Mouse (Mus musculus): ENCODE results near the gene 1700113H08Rik. TPM values are rescaled to one million over a fixed set of nuclear protein-coding genes. Genes with fewer than 3 reads are reported as not detected.

1700113H08Rik gene
- total RNA-seq, 2 experiments from 2014 or later = 0.35 TPM; not detected in 1

DNA sequence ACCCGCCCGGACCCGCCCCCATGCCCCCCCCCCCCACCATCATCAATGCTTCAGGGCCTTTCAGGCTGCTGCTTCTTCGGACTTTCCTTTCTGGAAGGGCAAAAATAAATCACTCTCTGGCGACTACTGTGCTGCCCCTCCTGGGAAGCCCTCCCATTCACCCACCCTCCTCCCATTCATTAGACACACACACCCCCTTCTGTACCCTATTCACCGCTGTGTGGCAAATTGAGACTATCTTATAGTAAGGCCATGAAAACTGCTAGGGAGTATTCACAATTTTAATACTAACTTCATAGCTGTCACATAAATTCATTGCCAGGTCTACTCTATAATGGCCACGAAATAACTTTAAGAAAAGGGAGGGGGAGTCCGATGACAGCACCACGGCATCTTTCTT is 1.1 kb downstream of the 1700113H08Rik start:
- intact Hi-C loops (cut with DNase I) = no loop called here
- no peak for DNase-seq

DNA sequence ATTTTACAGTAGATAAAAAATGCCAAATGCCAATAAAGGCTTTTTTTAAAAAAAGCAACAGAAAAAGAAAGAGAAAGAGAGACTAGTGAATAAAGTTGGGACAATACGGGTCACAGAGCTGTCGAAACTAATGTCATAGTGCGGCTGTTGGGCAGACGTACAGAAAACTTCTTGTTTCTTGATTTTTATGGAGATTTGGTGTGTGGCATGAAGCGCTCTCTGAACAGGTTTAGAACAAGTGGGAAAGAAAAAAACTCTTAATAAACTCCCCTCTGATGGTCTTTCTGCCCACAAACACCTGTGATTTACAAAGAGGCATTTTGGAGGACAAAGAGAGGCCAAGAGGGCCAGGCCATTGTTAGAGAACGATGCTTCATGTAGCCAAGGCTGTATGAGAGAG is 1.6 kb downstream of the 1700113H08Rik start:
- no peak for DNase-seq
- intact Hi-C loops (cut with DNase I) = no loop called here

DNA sequence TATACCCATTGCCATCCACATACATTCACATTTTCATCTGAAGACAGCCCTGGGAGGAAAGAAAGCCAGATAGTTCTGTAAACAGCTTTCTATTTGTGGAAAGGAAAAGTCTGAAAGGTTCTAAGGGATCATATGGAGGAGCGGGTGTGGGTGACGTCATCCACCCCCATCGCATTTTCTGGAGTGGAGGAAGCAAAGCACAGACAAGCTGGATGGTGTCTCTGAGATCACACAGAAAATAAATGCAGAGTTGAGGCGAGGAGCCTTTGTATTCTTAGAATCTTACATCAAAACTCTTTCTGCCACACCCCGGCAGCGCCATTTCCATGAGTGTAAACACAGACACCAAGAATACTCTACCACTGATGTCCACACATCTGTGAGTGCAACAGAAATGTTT is 26.4 kb downstream of the 1700113H08Rik start:
- DNase-seq = no peak
- intact Hi-C loops (cut with DNase I) = no loop called here

DNA sequence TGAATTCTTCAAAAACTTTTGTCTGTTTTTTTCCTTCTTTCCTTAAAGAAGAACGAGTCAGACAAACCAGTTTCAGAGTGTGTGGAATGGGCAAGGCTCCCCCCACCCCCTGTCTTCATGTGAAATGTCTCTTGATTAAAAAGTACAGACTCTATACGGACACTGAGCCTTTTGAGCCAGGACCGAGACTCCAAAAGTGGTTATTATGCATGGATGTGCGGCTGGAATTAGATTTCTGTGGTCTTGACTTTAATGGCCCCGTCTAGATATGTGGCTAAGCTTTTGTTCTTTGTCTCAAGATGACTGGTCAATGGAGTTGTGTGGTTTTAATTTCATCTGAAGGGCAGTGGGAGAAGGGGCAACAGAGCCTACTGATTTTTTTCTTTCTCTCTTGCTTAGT is 29.8 kb downstream of the 1700113H08Rik start:
- DNase-seq = no peak
- intact Hi-C loops (cut with DNase I) = no loop called here

DNA sequence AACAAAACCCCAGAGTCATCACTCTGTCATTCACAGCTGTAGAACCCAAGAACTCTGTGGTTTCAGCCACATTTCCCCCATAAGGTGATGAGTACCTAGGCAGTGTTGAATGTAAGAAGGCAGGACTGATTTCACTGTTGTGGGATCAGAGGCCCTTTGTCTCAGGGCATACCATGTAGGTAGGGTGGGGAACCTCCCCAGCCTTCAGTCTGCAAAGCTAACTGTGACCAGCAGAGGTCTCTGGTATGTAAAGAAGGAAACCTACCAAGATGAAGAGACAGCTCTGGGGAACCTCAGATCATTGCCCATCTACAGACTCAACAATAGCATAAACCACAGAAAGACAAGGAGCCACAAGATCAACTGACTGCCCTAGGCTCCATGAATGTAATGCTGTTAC is 36.4 kb downstream of the 1700113H08Rik start:
- DNase-seq = peak; percentile 11 to 19
- intact Hi-C loops (cut with DNase I) = loop anchor here (1.0 kb wide), 1 partner anchor 410 kb away; no protein-coding TSS in a partner anchor

DNA sequence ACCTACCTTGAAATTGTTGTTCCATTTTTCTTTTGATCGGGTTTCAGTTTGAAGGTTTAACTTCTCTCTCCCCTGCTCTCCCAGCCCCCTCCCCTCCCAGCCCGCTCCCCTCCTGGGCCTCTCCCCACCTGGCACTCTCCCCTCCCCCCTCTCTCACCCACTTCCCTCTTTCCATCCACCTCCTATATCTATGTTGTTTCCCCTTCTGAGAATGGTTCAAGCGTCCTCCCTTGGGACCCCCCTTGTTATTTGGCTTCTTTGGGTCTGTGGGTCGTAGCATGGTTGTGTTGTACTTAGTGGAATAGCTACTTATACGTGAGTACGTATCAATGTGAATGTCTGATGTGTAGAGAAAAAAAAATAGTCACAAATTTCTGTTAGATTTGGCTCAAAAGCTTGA is 40.9 kb downstream of the 1700113H08Rik start:
- intact Hi-C loops (cut with DNase I) = no loop called here
- no peak for DNase-seq

DNA sequence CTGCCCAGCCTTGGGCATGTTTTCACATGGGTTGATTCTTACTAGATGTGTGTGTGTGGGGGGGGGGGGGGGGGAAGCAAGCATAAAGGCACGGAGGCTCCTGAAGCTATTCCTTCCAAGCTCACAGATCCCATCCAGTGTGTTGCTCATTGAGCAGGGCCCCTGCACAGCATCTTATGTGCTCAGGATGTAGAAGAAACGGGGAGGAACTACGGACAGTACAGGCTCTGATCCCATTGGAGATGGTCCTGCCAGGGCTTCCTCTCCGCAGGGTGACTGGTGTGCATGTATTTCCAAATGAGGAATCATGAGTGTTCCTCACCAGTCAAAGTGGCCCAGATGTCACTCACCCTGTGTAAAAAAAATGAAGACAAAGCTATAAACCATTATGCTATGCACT is 42.8 kb downstream of the 1700113H08Rik start:
- intact Hi-C loops (cut with DNase I) = no loop called here
- DNase-seq = no peak

DNA sequence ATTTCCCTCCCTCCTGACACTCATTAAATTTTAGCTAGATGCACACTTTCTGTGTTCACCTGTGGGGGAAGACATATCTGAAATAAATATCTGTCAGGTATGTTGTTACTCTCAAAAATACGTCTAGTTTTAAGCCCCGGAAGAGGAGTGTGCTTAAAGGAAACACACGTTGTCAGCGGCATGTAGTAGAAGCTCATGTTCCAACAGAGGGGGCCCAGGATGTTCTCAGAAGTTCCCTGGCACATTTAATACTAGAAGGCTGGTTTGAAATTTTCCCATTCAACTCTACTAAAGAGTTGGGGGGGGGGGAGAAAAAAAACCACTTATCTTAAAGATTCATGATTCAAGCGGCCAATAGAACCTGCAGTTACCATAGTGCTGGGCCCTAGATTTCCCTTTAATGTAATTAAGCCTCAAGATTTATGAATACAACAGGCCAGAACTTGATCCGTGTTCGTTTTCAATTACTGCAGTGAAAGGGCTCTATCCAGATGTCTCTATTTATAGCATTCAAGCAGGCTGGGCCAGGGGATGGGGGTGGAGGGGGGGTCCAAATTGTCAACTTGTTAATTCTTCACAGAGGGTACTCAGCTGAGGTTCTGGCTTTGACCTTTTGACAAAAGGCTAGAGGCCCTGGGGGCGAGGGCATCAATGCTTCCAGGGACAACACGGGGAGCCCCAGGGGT is 43.6 kb downstream of the 1700113H08Rik start:
- DNase-seq = no peak
- intact Hi-C loops (cut with DNase I) = no loop called here

DNA sequence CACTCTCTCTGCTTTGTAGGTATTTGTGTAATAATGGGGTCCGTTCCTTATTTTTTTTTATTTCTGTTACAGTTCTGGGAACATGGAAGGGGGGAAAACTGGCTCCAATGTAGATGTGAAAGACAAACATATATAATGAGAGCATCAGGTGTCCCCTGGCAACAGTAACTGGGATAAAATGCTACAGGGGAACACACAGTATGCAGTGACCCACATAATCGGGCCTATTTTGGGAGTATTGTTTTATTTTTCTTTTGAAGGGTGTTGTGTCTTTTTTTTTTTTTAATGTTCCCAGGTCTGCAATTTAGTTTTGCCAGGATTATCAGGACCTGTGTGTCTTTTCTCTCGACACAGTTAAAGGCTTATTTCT is 44.1 kb downstream of the 1700113H08Rik start:
- intact Hi-C loops (cut with DNase I) = no loop called here
- no peak for DNase-seq

DNA sequence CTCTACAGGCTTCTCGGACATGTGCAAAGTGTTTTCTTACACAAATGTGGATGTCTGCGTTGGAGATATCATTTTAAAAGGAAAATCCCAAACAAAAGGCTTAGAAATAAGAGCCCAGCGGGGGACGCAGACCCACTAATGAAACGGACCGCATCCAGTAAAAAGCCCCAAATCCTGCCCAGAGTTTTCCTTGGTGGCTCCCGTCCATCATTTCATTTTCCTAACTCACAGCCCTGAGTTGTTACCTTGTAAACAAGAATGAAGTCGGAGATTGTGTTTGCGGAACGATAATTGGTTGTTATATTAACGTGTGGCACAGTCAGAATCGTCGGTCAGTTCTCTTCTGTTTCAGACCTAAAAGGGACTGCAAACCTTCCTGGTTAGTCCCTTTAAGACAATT is 44.6 kb downstream of the 1700113H08Rik start:
- intact Hi-C loops (cut with DNase I) = no loop called here
- DNase-seq = no peak

DNA sequence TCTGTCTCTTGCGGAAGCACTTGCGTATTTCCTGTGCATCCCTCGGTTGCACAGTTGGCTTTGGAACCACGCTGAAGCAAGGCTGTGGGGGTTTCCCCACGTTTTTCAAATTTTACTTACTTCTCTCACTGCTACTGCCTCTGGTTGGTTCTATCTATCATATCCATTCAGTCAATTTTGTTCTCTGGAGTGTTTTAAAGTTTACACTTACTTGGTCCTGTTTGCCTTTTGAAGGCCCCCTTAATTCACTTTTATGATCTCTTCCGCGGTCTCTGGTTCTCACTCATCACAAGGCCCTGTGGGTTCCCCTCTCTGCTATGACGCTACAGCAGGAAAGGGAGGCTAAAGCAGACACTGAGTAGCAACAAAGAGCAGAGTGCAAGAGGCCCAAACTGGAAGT is 45.4 kb downstream of the 1700113H08Rik start:
- intact Hi-C loops (cut with DNase I) = no loop called here

DNA sequence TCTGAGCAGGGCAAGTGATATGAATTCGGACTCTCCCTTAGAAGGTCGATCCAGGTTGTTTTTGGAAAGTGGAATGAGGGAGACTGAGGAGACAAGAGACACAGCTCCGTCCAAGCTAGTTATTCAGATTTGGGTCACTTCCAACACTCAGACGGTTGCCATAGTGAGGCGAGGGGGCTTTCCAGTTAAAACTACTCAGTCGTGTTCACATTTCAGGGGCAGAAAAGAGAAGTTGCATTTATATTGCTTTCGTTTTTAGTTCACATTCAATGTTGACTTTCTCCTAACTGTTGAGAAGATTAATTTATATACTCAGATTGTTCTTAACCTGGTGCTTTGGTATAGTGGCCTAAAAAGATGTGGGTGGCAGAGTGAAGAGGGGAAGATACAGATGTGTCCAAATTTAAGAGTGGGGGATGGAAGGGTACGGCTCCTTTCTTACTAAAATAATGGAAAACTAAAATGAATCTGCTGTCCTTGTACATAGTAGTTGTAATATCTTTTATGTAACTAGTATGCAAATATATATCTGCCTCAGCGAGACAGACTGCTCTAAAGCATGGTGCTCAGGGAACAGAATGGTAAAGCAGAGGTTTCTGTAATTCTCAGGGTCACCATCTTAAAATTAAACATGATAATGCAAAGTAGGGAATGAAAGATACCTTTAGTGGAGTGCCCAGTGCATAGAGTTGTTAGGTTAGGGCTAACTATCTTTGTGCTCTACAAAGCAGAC is 49.9 kb downstream of the 1700113H08Rik start:
- DNase-seq = no peak
- intact Hi-C loops (cut with DNase I) = no loop called here

More for the DNA sequence above, 45.4 kb downstream of the 1700113H08Rik start:
- no peak for DNase-seq

DNA sequence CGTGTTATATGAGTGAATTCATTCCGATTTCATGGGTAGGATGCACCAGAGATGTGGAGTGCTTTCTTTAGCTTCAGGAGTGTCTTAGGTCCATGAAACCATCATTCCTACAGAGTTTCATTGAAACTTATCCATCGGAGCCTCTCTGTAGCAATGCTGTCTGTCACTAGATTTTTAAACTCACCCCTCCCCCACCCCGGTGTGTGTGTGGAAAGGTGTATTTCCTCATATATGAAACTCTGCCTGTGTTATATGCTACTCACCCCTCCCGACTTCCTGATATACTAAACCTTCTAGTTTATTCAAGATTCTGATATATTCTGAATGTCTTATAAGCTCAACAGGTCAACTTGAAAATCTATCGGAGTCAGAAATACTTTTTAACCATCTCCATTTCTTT is 50.5 kb downstream of the 1700113H08Rik start:
- no peak for DNase-seq
- intact Hi-C loops (cut with DNase I) = no loop called here

DNA sequence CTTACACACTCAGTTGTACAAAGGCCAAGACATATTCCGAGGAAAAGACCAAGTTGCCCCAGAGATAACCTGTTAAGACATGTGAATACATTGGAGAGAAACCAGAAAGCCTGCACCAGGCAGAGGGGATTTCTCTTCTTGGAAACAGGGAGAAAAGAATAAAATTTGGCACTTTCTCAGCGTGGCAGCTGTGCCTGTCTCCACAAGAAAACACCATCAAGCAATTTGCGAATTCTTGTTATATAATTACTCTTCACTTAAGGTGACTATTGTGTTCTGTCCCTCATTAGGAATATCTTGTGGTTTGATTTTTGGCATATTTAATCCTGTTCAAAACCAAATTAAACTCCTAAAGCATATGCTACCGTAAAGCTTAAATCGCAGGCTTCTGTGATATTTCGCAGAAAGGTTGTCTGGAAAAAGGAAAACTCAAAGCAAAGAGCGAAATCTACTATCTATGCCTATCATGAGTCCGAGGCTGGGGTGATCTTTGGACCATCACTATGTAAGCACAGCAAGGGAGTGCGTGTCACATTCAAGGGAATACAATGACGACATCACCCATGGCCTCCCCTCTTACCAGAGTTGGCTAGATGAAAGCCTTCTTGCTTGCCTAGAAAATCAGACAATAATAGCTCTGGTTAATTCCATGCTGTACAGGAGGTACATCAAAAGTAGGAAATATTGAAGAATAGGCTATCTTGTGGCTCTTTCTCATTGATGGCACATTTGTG is 51.4 kb downstream of the 1700113H08Rik start:
- intact Hi-C loops (cut with DNase I) = no loop called here
- DNase-seq = no peak

DNA sequence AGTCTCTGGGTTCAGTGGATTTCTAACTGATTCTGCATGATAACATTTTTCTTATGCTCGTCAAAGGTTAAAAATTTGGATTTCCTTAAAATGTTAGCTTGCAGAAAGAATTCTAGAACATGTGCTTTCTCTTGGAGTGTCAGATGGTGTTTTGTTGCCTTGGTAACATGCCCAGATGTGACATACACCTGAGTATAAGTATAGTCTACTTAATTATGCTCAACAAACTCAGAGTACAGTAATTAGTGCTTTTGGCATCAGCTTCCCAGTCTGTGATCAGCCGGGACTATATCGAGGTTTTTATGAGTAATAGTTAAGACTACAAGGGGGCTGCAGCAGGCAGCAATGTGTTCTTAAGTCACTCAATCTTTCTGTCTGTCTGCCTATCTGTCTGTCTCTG is 53.1 kb downstream of the 1700113H08Rik start:
- intact Hi-C loops (cut with DNase I) = no loop called here
- no peak for DNase-seq

DNA sequence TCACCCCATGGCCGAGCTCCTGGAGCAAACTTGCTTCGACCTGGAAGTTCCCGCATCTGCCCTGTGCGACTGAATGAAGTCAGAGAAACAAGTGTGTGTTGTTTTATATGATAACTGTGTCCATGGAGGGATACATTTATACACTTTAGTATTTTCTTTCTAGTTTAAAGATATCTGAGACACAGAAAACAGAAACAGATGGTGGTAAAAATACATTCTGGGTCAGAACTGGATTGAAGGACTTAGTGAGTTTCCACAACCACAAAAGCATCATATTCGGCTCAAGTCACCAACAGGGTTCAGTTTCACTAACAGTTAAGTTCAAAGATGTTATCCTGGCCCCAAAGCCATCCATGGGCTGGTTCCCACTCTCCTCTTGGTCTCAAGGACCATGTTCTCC is 67.2 kb downstream of the 1700113H08Rik start:
- intact Hi-C loops (cut with DNase I) = no loop called here
- no peak for DNase-seq

DNA sequence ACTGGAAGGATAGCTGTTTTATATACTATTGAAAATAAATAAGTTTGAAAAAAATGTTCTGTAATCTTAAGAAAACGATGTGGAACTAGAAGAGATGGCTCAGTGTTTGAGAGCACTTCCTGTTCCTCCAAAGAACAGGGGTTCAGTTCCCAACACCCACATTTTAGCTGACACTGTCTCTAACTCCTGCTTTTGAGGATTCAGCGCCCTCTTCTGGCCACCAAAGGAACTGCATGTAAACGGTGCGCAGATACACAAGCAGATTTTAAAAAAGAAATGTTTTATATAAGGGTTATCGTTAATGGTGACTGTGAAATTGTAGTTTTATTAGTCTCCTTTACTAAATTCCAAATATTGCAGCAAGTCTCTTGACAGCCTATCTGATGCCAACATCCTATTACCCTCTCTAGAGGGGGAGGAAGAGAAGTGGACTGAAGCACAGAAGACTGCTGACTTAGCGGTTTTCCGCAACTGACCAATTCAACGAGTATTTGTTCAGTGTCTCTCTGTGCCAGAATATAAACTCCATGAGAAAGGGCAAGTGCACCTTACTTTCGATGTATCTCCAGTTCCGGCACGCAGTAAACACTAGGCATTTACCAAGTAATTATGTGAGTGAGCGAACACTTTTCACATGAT is 68.5 kb downstream of the 1700113H08Rik start:
- DNase-seq = no peak
- intact Hi-C loops (cut with DNase I) = no loop called here

DNA sequence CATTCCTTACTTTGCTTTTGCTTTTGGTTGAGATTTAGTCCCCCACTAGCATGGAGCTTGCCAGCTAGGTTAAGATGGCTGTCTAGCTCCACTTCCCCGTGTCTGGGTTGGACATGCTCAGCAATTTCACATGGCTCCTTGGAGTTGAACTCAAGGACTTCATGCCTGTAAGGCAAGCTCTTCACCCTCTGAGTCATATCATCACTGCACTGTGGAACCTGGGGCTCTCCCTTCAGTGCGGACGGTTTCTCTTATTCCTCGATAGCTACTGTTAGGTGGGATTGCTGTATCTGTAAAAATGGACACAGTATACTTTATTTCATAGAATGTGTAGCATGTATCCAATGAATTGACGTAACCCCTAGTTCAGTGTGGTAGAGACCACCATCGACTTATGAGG is 93.2 kb downstream of the 1700113H08Rik start:
- intact Hi-C loops (cut with DNase I) = no loop called here
- no peak for DNase-seq

DNA sequence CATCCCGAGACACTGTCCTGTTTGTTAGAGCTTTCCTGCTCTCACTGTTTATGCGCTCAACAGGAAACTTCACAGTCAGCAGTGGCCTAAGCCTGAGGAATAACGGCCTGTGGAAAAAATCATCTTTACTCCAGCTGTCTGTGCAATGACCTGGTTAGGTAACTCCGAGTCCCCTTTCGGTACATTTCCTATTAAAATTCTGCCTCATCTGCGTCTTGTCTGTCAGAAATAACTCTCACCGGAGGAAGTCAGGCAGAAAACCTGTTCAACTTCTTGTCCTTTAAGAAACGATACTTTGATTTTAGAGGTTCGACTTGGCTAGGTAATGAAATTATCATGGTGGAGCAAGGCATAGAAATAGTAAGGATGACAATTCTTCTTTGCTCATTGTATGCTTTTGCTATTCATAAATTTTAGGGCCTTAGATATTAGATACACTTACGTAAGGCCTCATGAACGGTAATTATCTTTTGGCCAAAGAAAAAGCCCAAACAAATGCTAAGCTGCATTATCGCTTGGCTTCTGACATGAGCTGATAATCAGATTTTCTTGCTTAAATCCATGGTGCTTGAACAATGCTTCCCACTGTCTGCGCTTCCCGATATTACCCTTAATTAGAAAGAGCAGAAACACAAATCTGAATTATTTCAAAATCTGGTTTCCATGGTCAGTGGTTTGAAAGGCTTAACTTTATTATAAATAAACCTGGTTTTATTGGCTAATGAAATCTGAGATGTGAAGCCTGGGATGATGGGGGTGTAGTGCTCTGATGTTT is 96.1 kb downstream of the 1700113H08Rik start:
- intact Hi-C loops (cut with DNase I) = no loop called here

DNA sequence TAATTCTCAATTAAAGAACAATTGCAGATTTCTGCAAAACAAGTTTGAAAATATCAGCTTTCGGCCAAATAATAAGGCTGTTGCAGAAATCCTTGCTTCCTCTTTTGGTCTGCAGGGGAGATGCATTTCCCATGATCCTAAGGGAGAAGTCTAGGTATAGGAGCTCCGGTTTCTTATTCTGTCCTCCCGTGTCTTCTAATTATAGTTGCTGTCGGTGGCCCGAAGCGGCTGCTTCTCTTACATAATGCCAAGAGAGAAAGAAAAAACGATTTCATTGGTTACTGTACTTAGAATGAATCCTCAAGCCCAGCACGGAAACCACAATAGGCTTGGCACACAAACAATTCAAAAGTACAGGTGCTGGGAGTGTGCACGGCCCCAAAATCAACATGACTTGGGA is 101.9 kb downstream of the 1700113H08Rik start:
- no peak for DNase-seq
- intact Hi-C loops (cut with DNase I) = no loop called here

More for the DNA sequence above, 96.1 kb downstream of the 1700113H08Rik start:
- DNase-seq = no peak
